Mouse (Mus musculus) granulocyte monocyte progenitor cell, adult 5-6 weeks (primary cell): ENCODE data around the gene Max. TPM values are rescaled to one million over a fixed set of nuclear protein-coding genes. Genes with fewer than 3 reads are reported as not detected.

Source experiments
- ATAC-seq: replicated peaks from 2 replicates; pipeline ENCODE4 v1.8.0; 2016; ENCODE audit warnings: mild to moderate bottlenecking, moderate TSS enrichment, inconsistent platforms; ENCODE audit not compliant: poor library complexity, severe bottlenecking
- total RNA-seq, 2 experiments: library from RNA; stranded (forward) in 1 of 2; stranded (reverse) in 1 of 2; fragments of 200-712, 200-1000 nt in 1 of 2; fragments of >200 nt in 1 of 2; fragmentation: Nextera tagmentation in 1 of 2; gene quantifications; 2 replicates each; pipeline ENCODE4 v1.2.3; 2014 to 2017

The Max gene
- total RNA-seq, 2 experiments from 2014 or later = 99.5 to 109 TPM

DNA sequence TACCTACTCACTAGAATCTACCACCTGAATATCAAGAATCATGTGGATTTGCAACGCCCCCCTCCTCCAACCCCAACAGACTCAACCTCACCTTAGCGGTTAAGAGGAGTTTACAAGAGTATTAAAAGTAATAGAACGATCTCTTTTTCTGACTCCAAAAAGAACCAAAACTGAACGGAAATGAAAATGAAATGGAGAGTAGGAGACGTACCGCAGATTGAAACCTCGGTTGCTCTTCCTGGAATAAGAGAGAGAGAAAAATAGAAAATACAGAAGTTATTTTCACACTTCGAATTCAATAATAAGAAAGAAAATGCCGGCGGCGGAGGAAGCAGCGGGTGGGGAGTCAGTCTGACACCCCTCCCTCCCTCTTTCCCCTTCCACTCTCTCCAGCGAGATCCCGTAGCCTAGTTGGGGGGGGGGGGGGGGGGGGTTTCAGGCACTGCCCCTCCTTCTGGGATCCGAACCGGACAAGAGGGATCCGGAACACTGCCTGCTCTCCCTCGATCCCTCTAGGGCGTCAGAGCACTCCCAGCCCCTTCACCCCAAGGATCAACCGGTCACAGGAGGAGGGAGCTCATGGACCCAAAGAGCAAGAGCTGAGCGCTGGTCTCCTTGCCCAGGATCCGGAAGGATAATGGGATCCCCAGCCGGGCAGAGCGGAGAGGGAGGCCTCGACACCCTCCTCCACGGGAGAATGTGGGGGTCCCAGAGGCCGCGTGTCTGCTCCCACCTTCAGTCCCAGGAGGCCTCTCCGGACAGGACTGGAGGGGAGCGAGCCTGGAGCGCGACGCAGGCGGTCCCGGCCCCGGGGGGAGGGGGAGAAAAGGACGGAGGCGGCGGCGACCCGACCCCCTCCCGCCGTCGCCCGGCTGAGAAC lies 709 bp downstream of the Max start:
- ATAC-seq = no peak

DNA sequence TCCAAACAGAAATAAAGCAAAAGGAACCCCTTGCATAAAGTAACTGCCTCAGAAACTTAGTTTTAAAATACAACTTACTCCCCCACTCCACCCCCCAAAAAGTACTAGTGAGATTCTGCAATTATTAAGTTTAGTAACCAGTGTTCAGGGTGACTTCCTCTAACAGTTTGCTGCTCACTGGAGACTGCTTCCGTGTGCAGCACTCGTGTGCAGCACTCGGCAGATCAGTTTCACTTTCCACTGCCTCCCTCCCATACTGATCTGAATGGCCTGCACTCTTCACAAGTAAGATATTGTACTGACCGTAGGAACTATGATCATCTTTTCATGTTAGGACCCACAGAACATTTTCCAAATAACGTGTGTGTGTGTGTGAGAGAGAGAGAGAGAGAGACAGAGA lies 4.3 kb downstream of the Max start:
- peak; percentile 61 for ATAC-seq

DNA sequence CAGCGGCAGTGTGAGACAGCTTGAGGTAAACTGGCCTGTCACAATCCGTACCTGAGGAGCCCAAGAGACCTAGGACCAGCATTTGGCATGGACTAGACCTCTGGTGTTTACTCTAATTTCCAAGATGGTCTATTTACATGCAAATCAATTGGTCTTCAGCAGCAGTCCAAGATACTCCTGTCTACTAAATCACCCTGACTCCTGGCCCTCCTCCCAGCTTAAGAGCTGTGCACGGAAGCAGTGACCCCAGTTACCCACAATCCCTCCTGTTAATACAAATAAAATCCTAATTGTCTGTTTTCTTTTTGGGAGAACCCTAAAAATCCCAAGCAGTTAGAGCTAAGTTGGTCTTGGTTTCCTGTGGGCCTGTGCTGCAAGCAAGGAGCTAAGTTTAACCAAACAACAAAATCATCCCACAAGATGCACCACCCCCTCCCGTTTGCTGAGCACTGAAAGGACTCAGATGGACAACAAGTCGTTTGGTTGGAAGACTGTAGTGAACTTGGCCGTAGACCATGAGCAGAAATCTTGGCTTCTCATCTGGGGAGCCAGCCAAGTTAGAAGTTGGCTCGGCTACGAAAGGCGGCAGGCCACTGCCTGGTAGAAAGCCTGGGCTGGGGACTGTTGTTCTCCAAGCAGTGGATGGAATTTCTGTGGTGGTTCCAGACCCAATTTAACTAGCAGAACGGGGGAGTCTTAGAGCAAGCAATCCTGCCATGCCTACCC lies 7.1 kb downstream of the Max start:
- ATAC-seq = no peak

DNA sequence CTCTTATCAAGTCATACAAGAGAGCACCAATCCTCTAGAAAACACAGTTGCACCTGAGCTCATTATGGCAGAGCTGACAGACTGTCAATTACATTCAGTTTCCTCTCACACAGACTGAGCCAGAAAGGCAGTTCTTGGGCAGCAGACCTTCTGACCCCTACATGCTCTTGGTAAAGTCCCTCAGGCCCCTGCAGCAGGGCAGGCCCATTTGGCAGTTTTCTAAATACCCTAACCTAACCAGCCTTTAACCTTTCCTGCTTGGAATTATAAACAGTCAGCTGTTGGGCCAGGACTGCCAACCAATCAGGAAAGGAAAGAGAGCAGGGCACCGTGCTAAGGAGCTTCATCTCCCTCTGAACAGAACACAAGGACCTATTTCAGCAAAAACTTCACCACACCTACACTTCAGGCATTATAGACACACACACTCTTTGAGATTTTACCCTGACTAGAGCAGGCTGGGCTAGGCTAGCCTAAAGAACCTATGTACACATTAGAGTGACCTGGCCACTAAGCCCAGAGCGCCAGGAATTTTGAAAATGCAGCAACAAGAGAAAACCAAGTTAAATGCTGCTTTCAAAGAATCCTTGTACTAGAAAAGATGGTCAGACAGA lies 8.1 kb downstream of the Max start:
- ATAC-seq = no peak

DNA sequence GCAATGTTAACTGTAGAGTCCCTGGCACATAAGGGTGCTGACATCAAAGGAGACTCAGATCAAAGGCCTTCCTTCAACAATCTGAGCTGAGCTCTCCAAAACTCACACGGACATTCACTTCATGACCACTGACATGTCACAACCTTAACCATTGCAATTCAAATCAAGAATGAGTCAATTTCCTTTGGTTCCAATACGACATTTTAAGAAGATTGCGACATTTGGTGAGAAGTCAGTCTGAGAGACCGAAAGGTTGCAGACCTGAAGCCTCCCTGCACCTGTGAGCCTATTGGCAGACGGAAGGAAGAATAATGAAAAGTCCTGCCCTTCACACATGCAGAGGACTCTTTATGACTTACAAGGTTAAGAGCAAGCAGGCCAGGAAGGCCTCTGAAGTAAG lies 11.7 kb downstream of the Max start:
- ATAC-seq = peak; percentile 90

DNA sequence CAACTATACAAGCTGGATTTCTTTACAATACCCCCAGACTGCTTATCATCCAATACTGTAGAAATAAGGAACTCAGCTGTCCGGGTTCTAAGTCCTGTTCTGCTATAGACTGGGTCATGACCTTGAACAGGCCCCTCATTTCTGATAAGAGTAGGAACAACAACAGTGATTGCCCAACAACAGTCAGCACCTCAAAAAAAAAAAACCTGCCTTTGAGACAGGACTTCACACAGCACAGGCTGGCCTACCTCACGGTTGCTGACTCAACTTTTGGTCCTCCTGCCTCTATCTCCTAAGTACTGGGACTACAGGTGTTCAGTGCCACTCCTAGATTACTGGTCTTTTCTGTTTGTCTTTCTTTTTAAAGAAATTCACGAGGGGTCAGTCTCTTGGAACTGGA lies 13.2 kb downstream of the Max start:
- ATAC-seq = peak; percentile 11; the same call in 1 of the 2 replicates

DNA sequence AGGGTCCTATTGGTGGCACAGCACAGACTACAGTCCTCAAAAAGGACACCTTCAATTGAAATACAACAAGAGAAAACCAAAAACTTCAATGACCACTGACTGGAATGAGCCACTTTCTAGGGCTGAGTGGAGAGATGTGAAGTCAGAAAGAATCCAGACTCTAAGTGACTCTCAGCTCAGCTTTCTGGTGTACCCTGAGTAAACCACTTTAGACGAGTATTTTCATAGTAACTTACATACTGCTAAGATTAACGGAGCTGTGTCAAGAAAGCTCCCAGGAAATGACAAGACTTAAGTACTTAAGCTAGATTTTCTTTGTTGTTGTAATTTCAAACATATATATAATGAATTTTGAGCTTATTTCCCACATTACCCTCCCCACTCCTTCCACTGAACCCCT lies 13.8 kb downstream of the Max start:
- ATAC-seq = no peak

DNA sequence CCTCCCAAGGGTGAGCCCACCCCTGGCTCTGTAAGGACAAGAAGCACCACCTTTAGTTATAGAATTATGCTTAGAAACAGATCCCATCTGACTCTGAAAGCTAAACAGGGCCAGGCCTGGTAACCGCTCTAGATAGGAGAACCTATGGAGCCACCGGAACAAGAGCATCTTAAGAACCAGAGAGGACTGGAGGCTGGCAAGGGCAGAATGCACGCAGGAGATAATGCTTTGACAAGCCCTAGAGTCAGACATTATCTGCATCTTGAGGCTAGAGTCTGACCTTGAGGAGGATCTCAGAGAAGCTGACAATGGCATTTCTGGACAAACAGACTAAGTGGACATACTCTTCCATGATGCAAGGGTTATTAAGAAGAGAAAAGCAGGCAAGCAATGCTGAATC lies 14.5 kb downstream of the Max start:
- ATAC-seq = no peak

DNA sequence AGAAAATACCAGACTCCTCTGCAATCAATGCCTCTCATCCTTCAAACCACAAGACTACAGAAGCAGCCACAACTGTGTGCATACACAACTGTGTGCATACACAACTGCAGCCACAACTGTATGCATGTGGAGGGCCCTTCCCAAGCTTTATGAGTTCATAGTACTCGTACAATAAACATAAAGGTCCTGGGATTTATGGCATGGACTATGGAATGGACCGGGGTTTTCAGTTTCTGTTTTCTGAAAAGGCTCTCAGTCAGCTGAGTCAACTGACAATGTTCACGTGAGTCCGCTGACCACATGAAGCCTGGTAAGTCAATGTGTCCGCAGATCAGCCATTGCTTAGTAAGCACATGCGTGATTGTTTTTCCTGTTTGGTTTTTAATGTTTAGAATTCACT lies 18.5 kb downstream of the Max start:
- ATAC-seq = peak; percentile 32; the same call in 1 of the 2 replicates

DNA sequence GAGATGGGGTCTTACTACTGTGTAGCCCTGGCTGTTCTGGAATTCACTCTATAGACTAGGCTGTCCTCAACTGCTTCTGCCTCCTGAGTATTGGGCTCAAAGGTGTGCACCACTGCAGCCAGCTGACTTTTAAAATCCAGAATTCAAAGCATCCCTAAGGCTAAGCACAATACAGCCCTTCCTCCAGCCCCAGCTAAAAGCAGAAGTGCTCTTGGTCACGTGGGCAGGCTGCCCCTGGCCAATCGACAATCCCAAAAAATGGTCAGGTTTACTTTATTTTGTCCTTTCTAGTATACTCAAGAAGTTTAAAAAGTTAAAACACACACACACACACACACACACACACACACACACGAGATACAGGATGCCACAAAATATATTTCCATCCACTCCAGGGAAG lies 19.0 kb downstream of the Max start:
- peak; percentile 60 for ATAC-seq

DNA sequence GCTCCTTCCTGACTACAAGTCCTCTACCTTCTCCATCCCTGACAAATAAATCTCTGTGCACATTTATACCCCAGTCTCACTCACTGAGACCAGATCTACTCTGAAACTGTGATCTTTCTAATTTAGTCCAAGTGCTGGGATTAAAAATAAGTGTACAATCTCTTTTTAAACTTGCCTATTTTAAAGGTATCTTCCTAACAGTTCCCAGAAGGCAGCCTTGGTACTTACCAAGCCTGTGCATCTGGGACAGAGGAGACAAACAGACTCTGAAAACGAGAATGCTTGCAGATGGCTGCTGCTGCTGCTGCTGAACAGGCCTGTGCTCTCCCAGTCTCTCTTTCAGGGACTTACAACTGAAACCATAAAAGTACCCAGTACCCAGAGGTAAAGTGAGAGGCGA lies 19.5 kb downstream of the Max start:
- ATAC-seq = no peak

DNA sequence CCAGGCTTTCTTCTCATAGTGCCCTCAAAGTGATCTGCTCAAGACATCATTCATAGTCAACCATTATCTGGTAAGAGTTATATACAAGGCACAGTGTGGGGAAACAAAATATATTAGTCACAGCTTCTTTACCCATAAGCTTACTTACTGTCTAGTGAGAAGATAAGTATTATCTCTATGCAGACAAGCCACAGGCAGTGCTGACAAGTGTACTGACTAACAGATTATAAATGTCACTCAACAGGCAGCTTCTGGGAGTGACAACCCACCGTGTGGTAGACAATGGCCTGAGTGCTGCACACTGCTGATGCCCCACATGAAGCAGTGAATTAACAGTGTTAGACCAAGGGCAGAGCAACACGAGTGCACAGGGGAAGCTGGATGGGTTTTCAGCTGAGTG lies 20.5 kb downstream of the Max start:
- ATAC-seq = no peak

DNA sequence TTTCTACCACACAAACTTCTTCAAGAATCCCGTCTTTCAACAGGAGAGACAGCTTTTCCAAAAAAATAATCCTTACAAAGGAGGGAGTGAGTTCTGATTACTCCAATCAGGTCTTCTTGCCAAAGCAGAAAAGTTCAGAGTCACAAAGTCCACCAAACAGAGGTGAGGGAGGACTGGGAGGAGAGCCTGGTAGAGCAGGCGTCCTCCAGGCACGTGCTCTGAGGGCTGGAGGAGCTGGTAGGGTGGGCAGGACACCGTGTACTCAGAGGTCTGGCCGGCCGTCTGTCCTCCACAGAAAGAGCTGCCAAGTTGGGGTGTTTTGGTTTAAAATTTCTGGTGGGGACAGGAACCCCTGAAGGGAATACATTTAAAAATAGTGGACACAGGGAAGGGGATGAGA lies 24.0 kb downstream of the Max start:
- ATAC-seq = no peak

DNA sequence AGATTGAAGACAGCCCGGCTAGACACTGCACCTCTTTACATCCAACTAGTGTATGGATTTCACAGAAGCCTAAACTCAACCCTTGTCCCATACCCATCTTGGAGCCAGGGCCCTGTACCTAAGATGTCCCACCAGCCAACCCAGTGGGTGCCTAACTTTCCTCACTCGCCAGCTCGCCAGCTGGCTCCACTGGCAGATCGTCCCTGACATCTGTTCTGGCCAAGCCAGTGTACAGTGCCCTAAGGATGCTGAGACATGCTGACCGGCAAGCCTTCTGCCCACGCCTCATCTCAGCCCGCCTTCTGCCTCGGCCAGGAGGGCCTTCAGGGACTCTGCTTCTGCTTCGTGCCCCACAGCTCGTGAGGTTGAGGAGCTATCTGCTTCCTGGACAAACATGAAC lies 25.8 kb downstream of the Max start:
- no peak for ATAC-seq

DNA sequence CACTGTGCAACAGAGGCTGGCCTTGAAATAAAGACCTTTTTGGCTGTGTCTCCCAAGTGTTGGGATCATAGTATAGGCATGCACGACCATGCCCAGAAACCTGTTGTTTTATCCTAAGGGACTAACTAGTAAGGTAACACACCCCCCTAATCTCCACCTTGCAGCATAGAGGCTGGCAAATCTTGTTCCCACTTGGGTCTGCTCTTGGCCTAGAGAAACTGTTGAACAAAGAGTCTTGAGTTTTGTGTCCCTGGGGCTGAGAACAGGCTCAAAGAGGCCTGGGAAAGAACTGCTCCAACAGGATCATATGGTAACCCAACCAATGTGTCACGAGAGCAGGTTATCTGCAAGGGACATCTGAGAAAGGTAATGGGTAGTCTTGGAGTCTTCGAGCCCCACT lies 27.6 kb downstream of the Max start:
- ATAC-seq = no peak

DNA sequence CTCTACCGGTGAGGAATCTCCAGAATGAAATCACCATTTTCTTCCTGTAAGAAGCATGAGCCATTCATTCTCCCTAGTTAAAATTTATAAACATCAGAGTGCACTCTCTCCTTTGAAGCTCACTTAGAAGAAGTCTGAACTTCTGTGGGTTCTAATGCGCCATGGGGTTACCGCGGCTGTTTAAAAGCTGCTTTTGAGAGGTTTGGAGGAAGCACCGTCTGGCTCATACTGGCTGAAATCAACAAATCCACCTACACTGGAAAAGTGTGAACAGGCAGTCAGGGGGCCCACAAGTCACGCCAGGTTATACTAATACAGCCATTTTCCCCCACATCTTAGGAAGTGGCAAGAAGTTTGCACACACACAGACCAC lies 29.3 kb downstream of the Max start:
- no peak for ATAC-seq

DNA sequence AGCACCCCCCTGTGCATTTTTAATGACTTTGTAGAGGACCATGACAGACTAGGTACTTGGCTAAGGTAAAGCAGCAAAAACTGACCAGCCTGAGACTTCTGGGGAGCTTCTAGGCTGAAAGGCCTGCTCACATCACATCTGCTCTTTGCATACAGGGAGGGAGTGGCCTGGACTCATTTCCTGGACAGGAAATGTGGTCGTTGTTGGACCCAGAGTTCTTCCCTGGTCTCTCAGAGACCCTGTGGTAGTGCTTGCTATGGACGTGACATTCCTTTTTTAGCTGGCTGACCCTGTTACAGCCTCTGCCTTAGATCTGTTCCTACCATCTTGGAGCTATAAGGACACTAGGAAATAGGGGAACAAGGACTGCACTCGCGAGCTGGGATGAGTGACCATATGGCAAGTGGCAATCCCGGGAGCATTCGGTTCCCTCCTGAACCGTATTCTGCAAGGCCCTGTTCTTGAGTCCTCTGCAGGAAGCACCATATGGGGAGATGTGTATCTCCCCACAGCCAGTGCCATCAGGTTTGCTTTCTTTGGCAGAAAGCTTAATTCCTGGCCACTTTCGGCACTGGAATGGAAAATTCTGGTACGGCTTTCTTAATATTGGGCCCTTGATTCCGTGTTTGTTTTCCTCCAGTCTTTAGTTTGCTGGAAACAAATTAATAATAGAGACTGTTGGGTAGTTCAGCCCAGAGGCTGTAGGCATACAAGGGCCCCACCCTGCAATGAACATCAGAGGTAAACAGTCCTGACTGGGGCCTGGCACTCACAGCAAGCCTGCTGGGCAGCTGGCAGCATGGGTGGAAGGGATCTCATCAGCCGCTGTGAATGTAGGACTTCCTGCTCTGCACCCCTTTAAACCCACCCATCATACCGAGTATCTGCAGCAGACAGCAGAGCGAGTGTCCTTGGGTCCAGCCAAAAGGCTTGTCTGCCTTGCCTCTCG lies 30.0 kb downstream of the Max start:
- no peak for ATAC-seq

DNA sequence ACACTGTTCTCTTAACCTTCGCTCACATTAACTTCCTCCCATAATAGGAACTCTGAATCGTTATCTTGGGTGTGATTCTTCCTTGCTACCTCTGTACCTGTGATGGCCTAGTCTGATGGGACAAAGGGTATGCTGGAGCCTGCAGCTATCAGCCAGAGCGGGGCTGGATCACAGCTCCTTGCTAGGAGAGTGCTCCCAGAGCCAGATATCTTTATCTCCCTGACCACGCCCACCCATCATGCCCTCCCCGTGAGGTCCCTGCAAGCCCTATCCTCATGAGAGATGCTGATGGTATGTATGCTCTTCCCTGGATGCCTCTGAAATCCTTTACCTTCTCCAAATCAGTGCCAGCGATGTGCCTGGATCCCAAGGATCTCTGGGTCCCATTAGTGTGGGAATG lies 31.8 kb downstream of the Max start:
- ATAC-seq = no peak

DNA sequence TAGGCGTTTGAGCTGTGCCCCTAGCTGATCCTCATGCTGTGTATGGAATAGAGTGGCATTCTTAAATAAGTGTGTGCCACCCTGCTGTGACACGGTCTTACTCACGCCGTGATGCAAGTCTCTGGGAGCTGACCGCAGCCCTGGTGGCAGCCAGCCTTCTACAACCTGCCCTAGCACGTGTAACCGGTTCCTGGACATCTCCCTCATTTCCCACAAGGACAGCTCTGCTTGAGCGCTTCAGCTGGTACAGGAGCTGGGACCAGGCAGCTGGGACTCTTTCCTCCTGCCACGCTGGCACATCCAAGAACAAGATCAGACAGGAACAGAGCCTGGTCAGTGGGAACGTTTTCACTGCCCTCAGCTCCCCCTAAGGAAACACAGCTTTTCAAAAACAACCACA lies 34.5 kb downstream of the Max start:
- ATAC-seq = no peak

DNA sequence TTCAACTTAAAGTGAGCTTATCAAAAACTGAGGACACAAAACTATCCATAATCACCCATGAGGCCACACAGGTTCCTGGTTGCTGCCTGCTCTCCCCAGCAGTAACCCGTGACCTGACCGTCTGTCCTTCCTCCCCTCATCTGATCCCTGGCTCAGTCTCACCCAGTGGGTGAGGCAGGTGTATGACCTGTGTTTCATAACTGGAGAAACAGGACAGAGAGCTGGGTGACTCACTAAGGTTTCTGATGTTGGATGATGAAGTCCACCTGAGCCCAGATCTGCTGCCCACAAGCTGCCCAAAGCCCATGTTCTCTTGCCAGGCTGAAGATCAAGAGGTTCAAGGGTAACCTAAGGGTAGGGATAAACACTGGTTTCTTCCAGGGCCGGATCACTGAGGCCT lies 35.0 kb downstream of the Max start:
- no peak for ATAC-seq
